Mouse (Mus musculus) testis, adult 2 months (tissue): ENCODE results near the gene Rptor. TPM values are rescaled to one million over a fixed set of nuclear protein-coding genes. Genes with fewer than 3 reads are reported as not detected.

Experiments used
- H3K27ac ChIP-seq: fragments of 200-500 bp; 2 replicates; pipeline ENCODE4 v1.5.1; 2012; ENCODE audit warnings: low read depth, low read length; ENCODE audit not compliant: control insufficient read depth, insufficient read depth
- H3K27me3 ChIP-seq: fragments of 200-500 bp; 2 replicates; pipeline ENCODE4 v1.6.1; 2012; ENCODE audit warnings: mild to moderate bottlenecking, low read length, moderate library complexity; ENCODE audit not compliant: control insufficient read depth, insufficient read depth
- H3K36me3 ChIP-seq: fragments of 200-500 bp; 2 replicates; pipeline ENCODE4 v1.6.1; 2012; ENCODE audit warnings: mild to moderate bottlenecking, low read length; ENCODE audit not compliant: control insufficient read depth, insufficient read depth
- H3K4me1 ChIP-seq: fragments of 200-500 bp; 2 replicates; pipeline ENCODE4 v1.6.1; 2012; ENCODE audit warnings: low read length; ENCODE audit not compliant: control insufficient read depth, insufficient read depth
- H3K4me3 ChIP-seq: fragments of 200-500 bp; 2 replicates; pipeline ENCODE4 v1.5.1; 2012; ENCODE audit warnings: low read depth, mild to moderate bottlenecking, low read length, moderate library complexity, mixed read lengths; ENCODE audit not compliant: control insufficient read depth
- CTCF ChIP-seq: fragments of 200-500 bp; IDR thresholded peaks from 2 replicates; pipeline ENCODE4 v1.5.1; 2012; ENCODE audit warnings: low read depth, mild to moderate bottlenecking, inconsistent platforms, low read length, moderate library complexity; ENCODE audit not compliant: control insufficient read depth, insufficient read depth, insufficient replicate concordance
- POLR2A ChIP-seq: fragments of 200-500 bp; IDR thresholded peaks from 2 replicates; pipeline ENCODE4 v1.6.1; 2012; ENCODE audit warnings: low read depth, mild to moderate bottlenecking, inconsistent platforms, low read length, moderate library complexity; ENCODE audit not compliant: control insufficient read depth
- polyA plus RNA-seq: library from polyadenylated mRNA; depleted of rRNA; stranded (reverse); fragments of >200 nt; gene quantifications from 2 replicates; pipeline ENCODE4 v1.2.3, GENCODE M21; 2012

Rptor gene
- polyA plus RNA-seq, 1 experiment = 25.4 TPM

- H3K27ac ChIP-seq = no peak overlapping the region
- peaks cover 2% of the 10 kb centered on the region; the same call in 1 of the 2 replicates for H3K36me3 ChIP-seq
- H3K27me3 ChIP-seq = no peaks in the 10 kb centered on the region
- TF ChIP-seq POLR2A (no peak), CTCF (no peak)
- no peaks in the 10 kb centered on the region for H3K4me1 ChIP-seq
- H3K4me3 ChIP-seq = no peak overlapping the region
Observed at GRCm38 (mm10) chr11:119816798-119817361, 214.2 kb downstream of the Rptor start.

GRCm38 (mm10) chr11:119817362-119817837 lies 214.7 kb downstream of the Rptor start:
- Histone ChIP-seq H3K27me3 (no peaks in the 10 kb centered on the region), H3K4me3 (no peak overlapping the region), H3K36me3 (peaks cover 2% of the 10 kb centered on the region; the same call in 1 of the 2 replicates)

GRCm38 (mm10) chr11:119817898-119818297 lies 215.2 kb downstream of the Rptor start:
- H3K4me3 ChIP-seq = no peak overlapping the region
- no peak for TF ChIP-seq CTCF
- H3K27me3 ChIP-seq = no peaks in the 10 kb centered on the region
- H3K36me3 ChIP-seq = peaks cover 2% of the 10 kb centered on the region; the same call in 1 of the 2 replicates
- H3K4me1 ChIP-seq = no peaks in the 10 kb centered on the region
- H3K27ac ChIP-seq = no peak overlapping the region

More at GRCm38 (mm10) chr11:119817362-119817837, 214.7 kb downstream of the Rptor start:
- Histone ChIP-seq H3K4me1 (no peaks in the 10 kb centered on the region), H3K27ac (no peak overlapping the region)
- no peak for TF ChIP-seq CTCF
- TF ChIP-seq POLR2A = no peak

GRCm38 (mm10) chr11:119821514-119821913 lies 218.8 kb downstream of the Rptor start:
- peaks cover 2% of the 10 kb centered on the region; the same call in 1 of the 2 replicates for H3K36me3 ChIP-seq
- no peaks in the 10 kb centered on the region for H3K4me1 ChIP-seq
- no peak overlapping the region for H3K27ac ChIP-seq
- H3K27me3 ChIP-seq = no peaks in the 10 kb centered on the region
- H3K4me3 ChIP-seq = no peak overlapping the region
- TF ChIP-seq CTCF (no peak), POLR2A (no peak)

GRCm38 (mm10) chr11:119824072-119824649 lies 221.5 kb downstream of the Rptor start:
- Histone ChIP-seq H3K4me1 (no peaks in the 10 kb centered on the region), H3K4me3 (no peak overlapping the region), H3K27ac (no peak overlapping the region), H3K36me3 (no peaks in the 10 kb centered on the region; the same call in 1 of the 2 replicates), H3K27me3 (no peaks in the 10 kb centered on the region)
- TF ChIP-seq CTCF (no peak), POLR2A (no peak)

- Histone ChIP-seq H3K4me3 (no peak overlapping the region), H3K4me1 (no peaks in the 10 kb centered on the region), H3K27me3 (no peaks in the 10 kb centered on the region), H3K36me3 (no peaks in the 10 kb centered on the region), H3K27ac (no peak overlapping the region)
- no peak for TF ChIP-seq POLR2A
- no peak for TF ChIP-seq CTCF
Observed at GRCm38 (mm10) chr11:119825783-119826182, 223.1 kb downstream of the Rptor start.

- H3K27ac ChIP-seq = no peak overlapping the region
- H3K36me3 ChIP-seq = no peaks in the 10 kb centered on the region
Observed at GRCm38 (mm10) chr11:119826239-119826638, 223.5 kb downstream of the Rptor start.

More at GRCm38 (mm10) chr11:119826239-119826638, 223.5 kb downstream of the Rptor start:
- TF ChIP-seq POLR2A = no peak
- TF ChIP-seq CTCF = no peak
- H3K27me3 ChIP-seq = no peaks in the 10 kb centered on the region
- no peaks in the 10 kb centered on the region for H3K4me1 ChIP-seq
- no peak overlapping the region for H3K4me3 ChIP-seq
